Mouse (Mus musculus) cerebellum, postnatal 14 days (tissue): Measurements from ENCODE around the gene Sh3bp2.
"Not testable (repeated sequence)": the region's sequence is repeated elsewhere in the genome, so short reads cannot be mapped to it uniquely, and the experiment has no call there.

Experiments
- DNase-seq, 2 experiments: peaks; one replicate each; pipeline ENCODE4 v3.0.0; 2021; ENCODE audit warnings: mixed read lengths in 2 of 2

The Sh3bp2 gene

GRCm38 (mm10) chr5:34573268-34574221 is 47.9 kb downstream of the Sh3bp2 start, which contains the start of gene Add1:
Add1 (plus strand) TSS chr5:34573664.
- DNase-seq = peak; percentile 96 to 98

GRCm38 (mm10) chr5:34574721-34575120 is 49.1 kb downstream of the Sh3bp2 start:
- DNase-seq = no peak

GRCm38 (mm10) chr5:34576286-34576685 is 50.6 kb downstream of the Sh3bp2 start:
- DNase-seq = no peak

DNA sequence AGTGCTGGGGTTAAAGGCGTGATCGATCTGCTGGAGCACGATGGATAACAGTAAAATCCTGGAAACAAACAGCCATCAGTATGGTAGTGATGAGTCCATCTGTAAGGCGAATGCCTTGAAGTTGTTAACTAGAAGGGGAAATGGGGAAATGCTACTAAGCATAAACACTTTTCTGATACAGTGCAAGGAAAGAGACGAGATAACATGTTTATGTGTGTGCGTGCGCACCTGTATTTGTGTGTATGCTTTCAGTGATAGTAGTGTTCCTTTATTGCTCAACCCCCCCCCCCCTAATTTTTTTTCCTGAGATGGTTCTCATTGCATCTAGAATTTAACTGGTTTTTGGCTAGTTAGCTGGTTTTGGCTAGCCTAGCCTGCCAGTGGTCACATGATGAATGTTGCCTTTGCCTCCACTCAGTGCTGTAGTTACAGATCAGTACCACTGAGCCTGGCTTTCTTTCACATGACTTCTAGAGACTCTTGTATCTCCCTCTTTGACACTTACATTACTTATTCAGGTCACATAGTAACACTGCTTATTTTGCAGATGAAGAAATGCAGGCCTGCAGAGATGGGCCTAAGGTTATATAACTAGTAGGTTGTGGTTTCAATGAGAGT is 52.5 kb downstream of the Sh3bp2 start:
- no peak for DNase-seq

GRCm38 (mm10) chr5:34579377-34579776 is 53.7 kb downstream of the Sh3bp2 start:
- no peak for DNase-seq

DNA sequence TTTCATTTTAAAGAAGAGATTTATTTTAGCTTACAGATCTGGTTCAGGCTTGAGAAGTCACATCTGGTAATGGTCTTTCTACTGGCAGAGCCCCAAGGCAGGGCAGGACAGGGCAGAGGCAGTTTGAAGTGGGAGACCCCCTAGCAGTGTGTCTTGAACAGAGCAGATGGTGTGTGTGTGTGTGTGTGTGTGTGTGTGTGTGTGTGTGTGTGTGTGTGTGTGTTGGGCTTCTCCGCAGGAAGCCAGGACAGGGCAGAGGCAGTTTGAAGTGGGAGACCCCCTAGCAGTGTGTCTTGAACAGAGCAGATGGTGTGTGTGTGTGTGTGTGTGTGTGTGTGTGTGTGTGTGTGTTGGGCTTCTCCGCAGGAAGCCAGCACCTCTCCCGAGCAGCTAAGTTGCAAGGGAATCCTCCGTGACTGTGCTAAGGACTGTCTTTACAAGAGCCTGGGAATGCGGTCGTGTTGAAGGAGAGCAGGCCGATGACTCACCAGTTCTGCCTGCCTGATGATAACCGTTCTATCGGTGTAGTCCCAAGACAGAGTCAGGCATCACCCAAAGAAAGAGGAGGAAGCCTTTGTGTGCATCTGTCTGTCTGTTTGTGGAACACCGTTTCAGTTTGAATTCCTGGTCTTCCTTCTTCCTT is 56.2 kb downstream of the Sh3bp2 start:
- DNase-seq = peak; percentile 62

DNA sequence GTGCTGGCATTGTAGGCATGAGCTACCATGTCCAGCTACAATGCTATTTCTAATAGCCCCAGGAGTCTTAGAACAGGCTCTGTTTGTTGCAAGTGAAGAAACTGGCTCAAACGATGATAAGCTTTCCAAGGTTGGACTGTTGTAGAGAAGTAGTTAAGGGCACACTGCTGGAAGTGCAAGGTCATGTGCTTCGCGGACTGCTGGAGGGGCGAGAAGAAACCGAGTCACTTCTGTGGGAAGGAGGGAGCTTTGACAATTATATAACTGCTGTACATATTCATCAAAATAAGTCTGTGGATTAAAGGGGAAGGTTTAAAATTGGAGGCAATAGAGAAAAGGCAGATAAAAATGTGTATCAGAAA is 56.7 kb downstream of the Sh3bp2 start:
- no peak for DNase-seq

- DNase-seq = no peak
These were observed 59.6 kb downstream of the Sh3bp2 start for GRCm38 (mm10) chr5:34585216-34585615.

DNA sequence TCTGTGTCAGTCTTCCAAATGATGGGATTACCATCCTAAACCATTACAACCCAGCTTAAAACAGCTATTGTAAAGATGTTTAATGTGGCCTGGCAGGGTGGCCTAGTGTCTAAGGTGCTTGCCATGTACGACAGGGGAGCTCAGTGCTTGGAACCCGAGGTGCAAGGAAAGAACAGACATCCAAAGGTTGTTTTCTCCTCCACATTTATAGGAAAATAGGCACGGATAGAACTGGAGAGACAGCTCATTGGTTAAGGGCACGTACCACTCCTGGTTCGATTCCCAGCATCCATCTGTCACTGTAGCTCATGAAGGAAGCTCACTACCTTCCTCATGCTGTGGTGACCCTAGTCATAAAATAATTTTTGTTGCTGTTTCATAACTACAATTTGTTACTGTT is 62.2 kb downstream of the Sh3bp2 start:
- no peak for DNase-seq

- no peak for DNase-seq
These were observed 64.4 kb downstream of the Sh3bp2 start for GRCm38 (mm10) chr5:34590059-34590458.

DNA sequence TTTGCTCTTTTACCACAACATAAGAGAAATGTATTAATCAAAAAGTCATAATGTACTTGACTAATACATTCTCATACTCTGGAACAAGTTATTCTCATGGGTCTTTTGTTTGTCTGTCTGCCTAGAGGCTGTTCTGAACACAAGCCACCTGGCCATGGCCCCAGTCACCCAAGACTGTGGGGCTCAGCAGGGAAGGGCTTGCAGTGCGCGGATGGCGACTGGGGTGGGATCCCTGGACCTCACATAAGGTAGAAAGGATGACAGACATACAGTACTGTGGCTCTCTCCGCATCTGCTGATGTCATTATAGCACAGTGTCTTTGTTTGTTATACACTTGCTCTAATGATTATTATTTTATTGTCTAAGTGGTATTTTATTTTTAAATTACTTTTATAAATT is 65.1 kb downstream of the Sh3bp2 start:
- DNase-seq = no peak

- no peak for DNase-seq
These were observed 65.9 kb downstream of the Sh3bp2 start for GRCm38 (mm10) chr5:34591388-34592004.

DNA sequence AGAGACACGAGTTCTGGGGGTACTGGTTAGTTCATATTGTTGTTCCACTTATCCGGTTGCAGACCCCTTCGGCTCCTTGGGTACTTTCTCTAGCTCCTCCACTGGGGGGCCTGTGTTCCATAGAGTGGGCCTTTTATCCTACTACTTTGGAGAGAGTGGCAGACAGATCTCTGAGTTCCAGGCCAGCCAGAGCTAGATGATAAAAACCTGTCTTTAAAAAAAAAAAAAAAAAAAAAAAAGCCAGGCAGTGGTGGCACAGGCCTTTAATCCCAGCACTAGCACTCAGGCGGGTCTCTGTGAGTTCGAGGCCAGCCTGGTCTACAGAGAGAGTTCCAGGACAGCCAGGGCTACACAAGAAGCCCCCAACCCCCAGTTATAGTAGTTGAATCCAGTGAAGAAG is 66.6 kb downstream of the Sh3bp2 start:
- not testable (repeated sequence) for DNase-seq

DNA sequence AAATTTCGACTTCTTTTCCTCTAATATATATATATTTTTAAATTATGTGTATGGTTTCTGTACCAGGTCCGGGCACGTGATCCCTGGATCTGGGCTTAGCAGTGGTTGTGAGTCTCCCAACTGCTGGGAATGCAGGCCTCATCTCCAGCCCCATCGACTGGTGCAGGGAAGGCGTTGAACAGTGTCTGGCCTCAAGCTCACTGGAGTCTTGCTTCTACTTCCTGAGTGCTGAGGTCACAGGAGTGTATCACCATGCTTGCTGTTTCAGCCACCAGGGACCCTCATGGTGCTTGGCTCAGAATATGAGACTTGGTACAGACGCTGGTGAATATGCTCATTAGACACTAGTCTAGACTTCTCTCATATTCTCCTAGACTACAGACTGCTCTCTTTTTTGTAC is 67.0 kb downstream of the Sh3bp2 start:
- DNase-seq = no peak

DNA sequence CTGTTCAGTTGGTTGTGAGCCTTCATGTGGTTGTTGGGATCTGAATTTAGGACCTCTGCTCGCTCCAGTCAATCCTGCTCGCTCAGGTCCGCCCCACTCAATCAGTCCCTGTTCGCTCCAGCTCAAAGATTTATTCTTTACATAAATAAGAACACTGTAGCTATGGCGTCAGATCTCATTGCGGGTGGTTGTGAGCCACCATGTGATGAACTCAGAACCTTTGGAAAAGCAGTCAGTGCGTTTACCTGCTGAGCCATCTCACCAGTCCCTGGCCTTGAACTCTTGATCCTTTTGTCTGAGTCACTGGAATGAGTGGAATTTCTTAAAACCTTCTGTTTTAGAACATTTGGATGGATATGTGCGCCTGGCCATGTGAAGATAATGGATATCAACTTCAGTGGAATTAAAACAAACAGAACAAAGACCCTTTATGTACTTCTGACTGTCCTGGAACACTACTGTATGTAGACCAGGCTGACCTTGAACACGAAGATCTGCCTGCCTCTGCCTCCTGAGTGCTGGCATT is 67.6 kb downstream of the Sh3bp2 start:
- no peak for DNase-seq

GRCm38 (mm10) chr5:34604576-34604975 is 78.9 kb downstream of the Sh3bp2 start:
- no peak for DNase-seq

DNA sequence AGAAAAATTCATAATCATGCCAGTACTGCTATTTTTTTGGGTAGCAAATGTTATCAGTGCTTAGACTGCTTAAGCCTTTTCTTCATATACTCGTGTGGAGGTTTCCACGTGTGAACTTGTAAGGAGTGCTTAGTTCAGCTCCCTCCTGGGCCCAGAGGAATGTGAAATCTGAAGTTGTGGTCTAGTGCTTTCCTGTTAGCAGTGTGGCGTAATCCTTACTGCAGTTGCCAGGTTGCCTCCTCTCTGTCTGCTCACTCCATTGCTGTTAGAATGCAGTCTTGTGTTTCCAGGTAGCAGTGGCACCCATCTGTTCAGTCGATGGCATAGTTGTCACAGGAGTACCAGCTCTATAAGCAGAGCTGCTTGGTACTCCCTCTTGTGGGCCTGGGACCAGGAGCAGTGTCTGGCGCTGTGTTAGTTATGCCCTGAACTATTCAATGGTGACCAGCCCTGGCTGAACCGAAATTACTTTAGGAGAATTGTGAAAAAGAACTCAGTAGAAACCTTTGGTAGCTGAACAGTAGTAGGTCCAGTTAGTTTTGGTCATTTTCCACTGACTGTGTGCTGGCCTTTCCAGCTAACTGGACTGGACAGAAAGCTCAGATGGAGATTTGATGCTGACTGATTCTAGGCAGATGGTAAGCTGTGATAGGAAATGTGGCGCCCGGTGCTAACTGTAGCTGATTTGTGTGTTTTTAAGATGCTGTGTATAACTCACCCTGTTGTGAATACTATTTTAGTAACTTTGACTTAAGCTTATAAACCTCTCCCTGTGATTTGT is 81.7 kb downstream of the Sh3bp2 start:
- peak; percentile 53 to 54 for DNase-seq

DNA sequence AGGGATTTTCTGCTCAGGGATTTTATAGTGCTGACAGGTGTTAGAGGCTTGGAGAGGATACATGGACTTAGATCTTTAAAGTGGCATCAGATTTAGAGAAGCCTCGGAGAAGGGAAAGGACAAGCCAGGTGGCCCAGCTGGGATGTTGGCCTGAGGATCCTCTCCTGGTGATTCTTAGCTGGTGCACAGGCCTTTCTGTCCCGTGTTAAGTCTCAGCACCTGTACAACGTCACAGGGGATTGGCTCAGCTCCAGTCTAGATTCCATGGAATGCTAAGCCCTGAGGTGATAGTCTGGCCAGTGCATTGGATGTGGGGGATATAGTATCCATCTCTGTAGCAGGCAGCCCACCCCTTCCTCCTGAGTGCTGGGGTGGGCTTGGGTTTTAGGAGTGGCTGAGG is 82.6 kb downstream of the Sh3bp2 start:
- peak; percentile 62 to 65 for DNase-seq

- no peak for DNase-seq
These were observed 84.3 kb downstream of the Sh3bp2 start for GRCm38 (mm10) chr5:34609966-34610365.
